8 mouse cellular contexts compared by ENCODE assay signal in genomic region chr17:74866565-74867507, GRCm38 (mm10).
A peak's percentile ranks its signal among the peaks of the same experiment; 100 is the strongest.
DNase-seq lines count a peak whose midpoint lies in the region; ATAC-seq lines count a peak whose summit lies in the region.

No protein-coding gene starts in this region.

- peaks cover 55% of the 10 kb centered on the region for H3K4me1 ChIP-seq in embryonic facial prominence, embryonic 10.5 days

- no peak overlapping the region for H3K4me3 ChIP-seq in embryonic facial prominence, embryonic 10.5 days

- no peaks in the 10 kb centered on the region for H3K9me3 ChIP-seq in embryonic facial prominence, embryonic 10.5 days

- no peak for ATAC-seq in granulocyte monocyte progenitor cell, adult 5-6 weeks (replicated peaks; ENCODE audit: poor library complexity, severe bottlenecking)

- 65% methylated on average over 11 of the region's 11 CpGs for WGBS in embryonic facial prominence, embryonic 10.5 days

- 0 out of 2 replicates have a peak, but pooled peaks cover 10% of the 10 kb centered on the region for H3K36me3 ChIP-seq in embryonic facial prominence, embryonic 10.5 days (replicated peaks)

- peak overlapping the region; percentile 42 for H3K27ac ChIP-seq in embryonic facial prominence, embryonic 10.5 days (replicated peaks)

- intact Hi-C loops in heart, postnatal 10 days (cut with DNase I), result loop anchor here (5.0 kb wide), 3 partner anchors 55 to 205 kb away; no protein-coding TSS in a partner anchor

- peak; percentile 86 for DNase-seq in adrenal gland, adult 8-10 months
- DNase-seq in embryonic facial prominence, embryonic 10.5 days (ENCODE audit: low spot score), result no peak
- peak; percentile 85 to 88 for DNase-seq in heart, postnatal 10 days
- DNase-seq in kidney, postnatal 25 days, result peak; percentile 85 to 90
- DNase-seq in mesoderm, embryonic 11.5 days (ENCODE audit: low read depth, low spot score), result peak; percentile 70
- DNase-seq in urinary bladder, postnatal 36 days (ENCODE audit: low spot score in 2 of 2), result peak; percentile 44 to 61
- no peak for DNase-seq in natural killer cell, adult 2 months (ENCODE audit: low spot score in 2 of 2)

- H3K27me3 ChIP-seq in embryonic facial prominence, embryonic 10.5 days (replicated peaks; ENCODE audit: low read depth, poor library complexity, severe bottlenecking), result no peaks in the 10 kb centered on the region

Comparison
In these comparisons a context has a peak if more than half of its experiments do, and no peak if none do; other contexts are left out.
1. DNase-seq: peak in adrenal gland, adult 8-10 months (single experiment), heart, postnatal 10 days (2 of 2), kidney, postnatal 25 days (2 of 2), mesoderm, embryonic 11.5 days (single experiment) and urinary bladder, postnatal 36 days (2 of 2); none in embryonic facial prominence, embryonic 10.5 days (single experiment) and natural killer cell, adult 2 months (0 of 2).